Mouse (Mus musculus) thymus, postnatal 14 days (tissue): ENCODE results near the gene Chrna10.

Experiments used
- DNase-seq: peaks from one replicate; pipeline ENCODE4 v3.0.0; 2021

Chrna10 gene

DNA sequence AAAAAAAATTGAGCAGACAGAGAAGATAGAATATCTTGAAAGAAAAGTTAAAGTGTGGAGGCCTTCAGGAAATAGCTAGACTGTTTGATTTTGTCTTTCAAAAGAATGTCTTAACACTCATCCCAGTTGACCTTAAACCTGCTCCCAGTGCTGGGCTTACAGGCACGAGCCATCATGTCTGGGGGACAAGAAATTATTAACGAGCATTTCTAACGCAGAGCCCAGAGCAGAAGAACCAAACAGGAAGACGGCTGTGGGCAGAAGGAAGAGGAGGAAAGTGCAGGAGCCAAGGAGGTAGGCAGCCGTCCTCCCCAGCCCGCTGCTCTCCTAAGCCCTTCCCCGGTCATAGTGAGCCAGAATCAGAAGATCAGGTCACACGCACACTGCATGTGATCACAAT lies 36.3 kb downstream of the Chrna10 start:
- no peak for DNase-seq

DNA sequence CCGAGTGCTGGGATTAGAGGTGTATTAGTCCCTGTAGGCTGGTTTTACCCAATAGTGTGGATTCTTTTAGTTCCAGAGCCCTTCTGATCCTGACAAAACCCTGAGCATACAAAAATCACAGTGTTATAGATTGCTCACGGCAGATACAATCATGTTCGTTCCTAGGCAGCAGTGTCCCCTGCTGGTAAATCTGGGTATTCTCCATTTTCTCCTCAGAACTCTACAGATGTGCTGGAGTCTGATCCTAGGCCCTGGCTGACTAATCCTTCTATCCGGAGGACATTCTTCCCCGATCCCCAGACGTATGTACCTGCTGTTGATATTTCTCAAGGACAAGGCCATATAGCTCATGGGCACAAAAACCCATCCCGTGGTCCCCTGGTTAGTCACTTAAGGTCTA lies 38.1 kb downstream of the Chrna10 start:
- DNase-seq = peak; percentile 37

GRCm38 (mm10) chr7:102076714-102077296 lies 39.8 kb downstream of the Chrna10 start:
- DNase-seq = peak; percentile 54

- no peak for DNase-seq
These were observed 50.3 kb downstream of the Chrna10 start for GRCm38 (mm10) chr7:102066363-102066762.

GRCm38 (mm10) chr7:102065046-102065891 lies 51.4 kb downstream of the Chrna10 start, which contains the start of the genes Rnf121, Xndc1 and Xntrpc:
TSS of gene Rnf121 (minus strand) at chr7:102065469.
TSS of gene Xndc1 (plus strand) at chr7:102065511.
TSS of gene Xntrpc (plus strand) at chr7:102065713.
- peak; percentile 93 for DNase-seq

DNA sequence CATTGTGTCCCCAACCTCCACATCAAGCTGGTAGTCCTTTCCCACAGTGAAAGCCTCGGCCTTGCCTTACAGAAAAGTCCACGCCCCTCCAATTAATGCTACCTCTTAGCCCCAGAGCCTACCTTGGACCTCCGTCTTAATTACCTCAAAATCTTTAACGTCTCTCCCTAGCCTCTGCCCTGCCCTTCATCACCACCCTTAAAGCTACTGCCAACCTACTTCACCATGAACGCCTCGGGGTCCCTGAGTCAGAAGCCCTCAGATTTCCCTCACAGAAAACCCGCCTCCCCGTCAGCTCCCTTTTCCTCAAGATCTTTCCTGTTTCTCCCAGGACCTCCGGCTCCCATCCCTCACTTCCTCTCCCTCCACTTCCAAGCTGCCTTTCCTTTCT lies 52.0 kb downstream of the Chrna10 start:
- no peak for DNase-seq

DNA sequence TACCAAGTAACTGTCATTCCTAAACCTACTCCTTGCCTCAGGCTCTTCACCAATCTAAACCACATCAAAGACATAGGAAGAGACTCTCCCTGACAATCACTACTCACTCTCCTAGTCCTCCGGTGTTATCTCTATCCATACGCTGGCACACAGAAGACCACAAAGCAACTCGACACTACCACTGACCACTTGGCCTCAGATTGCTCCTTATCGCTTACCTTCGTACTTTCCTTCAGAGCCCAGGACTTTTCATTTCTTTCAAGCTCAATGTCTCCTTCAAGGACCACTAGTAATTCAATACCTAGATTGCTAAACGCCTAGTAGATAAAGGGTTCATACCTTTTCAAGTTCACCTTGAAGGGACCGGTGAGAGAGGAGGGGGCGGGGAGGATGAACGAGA lies 52.7 kb downstream of the Chrna10 start:
- DNase-seq = no peak

DNA sequence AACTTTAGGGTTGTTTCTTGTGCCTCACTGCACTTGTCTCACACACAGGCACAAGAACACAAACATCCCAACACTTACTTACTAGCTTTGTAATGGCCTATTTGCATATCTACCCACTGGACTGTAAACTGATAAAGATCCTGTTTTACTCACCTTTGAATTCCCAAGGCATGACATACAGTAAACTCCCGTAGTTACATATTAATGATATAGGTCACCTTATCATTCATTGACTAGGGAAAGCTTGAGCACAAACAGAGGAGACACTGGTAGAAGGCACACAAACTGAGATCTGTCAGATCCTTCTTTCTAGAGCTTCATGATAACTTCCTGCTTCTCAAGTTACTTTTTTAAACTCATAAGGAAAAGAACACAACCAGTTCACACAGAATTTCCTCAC lies 54.4 kb downstream of the Chrna10 start:
- no peak for DNase-seq

GRCm38 (mm10) chr7:102061353-102061752 lies 55.3 kb downstream of the Chrna10 start:
- no peak for DNase-seq
